Mouse (Mus musculus) C2C12 (cell line): ENCODE measurements around the gene Zc3h18.

ENCODE experiments used
- CEBPB ChIP-seq: IDR thresholded peaks from one replicate; pipeline ENCODE4 v1.6.1; 2011; ENCODE audit warnings: low read depth, mild to moderate bottlenecking, control low read depth, moderate library complexity
- CTCF ChIP-seq: IDR thresholded peaks from one replicate; pipeline ENCODE4 v1.5.1; 2011; ENCODE audit not compliant: control insufficient read depth, insufficient read depth, insufficient read length
- MAX ChIP-seq: IDR thresholded peaks from one replicate; pipeline ENCODE4 v1.6.1; 2011; ENCODE audit warnings: mild to moderate bottlenecking, control low read depth
- MYOD1 ChIP-seq: IDR thresholded peaks from one replicate; pipeline ENCODE4 v1.6.1; 2011; ENCODE audit warnings: low read depth; ENCODE audit not compliant: control insufficient read depth, insufficient read length
- USF1 ChIP-seq: IDR thresholded peaks from one replicate; pipeline ENCODE4 v1.6.1; 2011; ENCODE audit warnings: low read depth, mild to moderate bottlenecking, control low read depth, moderate library complexity

DNA sequence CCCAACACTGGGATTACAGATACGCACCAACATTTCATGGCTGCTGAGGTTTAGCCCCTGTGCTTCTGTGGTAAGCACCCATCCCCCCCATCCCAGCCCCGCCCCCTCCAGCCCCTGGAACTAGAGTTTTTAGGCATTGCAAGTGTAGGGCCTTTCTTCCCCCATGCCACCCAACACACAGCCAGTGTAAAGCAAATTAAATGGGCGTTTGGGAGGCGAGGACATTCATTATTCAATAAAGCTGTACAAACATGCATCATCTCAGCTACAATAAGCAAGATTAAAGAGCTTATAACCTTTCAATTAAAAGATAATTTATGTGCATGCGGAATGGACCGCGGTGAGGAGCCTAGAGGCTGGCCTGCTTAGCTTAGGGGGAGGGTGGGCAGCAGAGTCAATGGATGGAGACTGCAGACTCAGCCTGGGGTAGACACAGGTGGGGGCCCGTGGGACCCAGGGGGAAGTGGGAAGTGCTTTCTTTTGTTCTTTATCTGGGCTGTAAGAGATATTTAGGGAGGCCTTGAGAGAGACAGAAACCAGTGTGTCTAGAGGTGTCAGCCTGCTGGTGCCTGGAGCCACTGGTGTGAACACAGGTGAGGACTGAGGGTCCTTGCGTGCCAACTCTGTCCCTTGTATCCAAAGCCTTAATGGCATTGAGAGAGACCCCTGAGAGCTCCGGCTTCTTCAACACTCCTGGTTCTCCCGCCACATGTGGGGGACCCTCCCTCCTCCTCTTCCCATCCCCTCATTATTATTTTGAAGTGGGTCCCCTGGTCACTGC is 25.9 kb upstream of the Zc3h18 start:
- TF ChIP-seq CTCF (no peak), CEBPB (no peak), MAX (no peak), USF1 (no peak), MYOD1 (no peak)
